Mouse (Mus musculus): Measurements from ENCODE around the gene Tmod3.

GRCm38 (mm10) chr9:75467581-75467980 is 91.9 kb downstream of the Tmod3 start:
- TF ChIP-seq CTCF (IDR thresholded peaks at IDR 0.05; ENCODE audit: insufficient read depth, low read length) (no peak), POLR2A (IDR thresholded peaks at IDR 0.05; ENCODE audit: borderline replicate concordance, extremely low read depth, low read depth, low read length) (no peak)

Measured in lung, adult 2 months (tissue).